Mouse (Mus musculus) right cerebral cortex, adult 18-20 months (tissue): ENCODE data around the gene Mrtfa.

Experiments
- DNase-seq: peaks from one replicate; pipeline ENCODE4 v3.0.0; 2022; ENCODE audit warnings: mixed read lengths

Gene Mrtfa

GRCm38 (mm10) chr15:81195447-81195846, 4.9 kb upstream of the Mrtfa start:
- DNase-seq, result no peak

- DNase-seq, result no peak
These were observed 4.2 kb upstream of the Mrtfa start for GRCm38 (mm10) chr15:81194791-81195190.

- no peak for DNase-seq
These were observed 2.3 kb upstream of the Mrtfa start for GRCm38 (mm10) chr15:81192858-81193257.

DNA sequence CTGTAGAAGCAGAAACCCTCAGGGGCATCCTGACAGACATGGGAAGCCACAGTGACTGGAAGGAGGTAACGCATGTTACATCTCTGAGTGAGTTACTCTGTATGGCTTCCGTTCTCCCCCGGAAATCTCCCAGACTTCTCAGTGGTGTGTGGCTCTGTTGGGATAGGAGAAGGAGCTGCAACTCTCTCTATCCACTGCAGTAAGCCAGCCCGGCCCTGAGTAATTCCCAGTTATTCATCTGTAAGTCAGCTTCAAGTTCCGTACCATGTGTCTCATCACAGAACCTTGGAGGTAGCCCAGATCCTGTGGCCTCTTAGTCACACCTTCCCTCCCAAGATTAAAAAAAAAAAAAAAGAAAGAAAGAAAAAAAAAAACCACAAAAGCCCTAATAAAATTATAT, 1.8 kb upstream of the Mrtfa start:
- no peak for DNase-seq

DNA sequence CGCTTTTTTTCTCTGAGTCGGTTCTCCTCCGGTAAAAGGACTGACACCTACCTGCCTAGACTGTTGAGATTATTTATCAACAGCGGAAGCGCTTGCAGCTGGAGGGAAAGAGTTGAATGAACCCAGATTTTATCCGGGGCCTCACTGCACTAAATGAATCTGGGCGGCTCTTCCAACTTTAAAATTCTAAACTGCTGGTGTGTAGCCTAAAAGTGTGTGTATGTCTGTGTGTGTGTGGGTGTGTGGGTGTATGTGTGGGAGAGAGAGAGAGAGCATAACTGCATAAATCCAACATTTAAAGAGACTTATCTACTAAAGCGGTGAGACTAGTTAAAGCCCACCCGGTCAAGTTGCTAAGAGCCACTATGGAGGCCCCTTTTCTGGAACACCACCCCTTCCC, 746 bp upstream of the Mrtfa start:
- peak; percentile 26 for DNase-seq

- DNase-seq, result no peak
These were observed 437 bp downstream of the Mrtfa start for GRCm38 (mm10) chr15:81190011-81190629.

- no peak for DNase-seq
These were observed 1.5 kb downstream of the Mrtfa start for GRCm38 (mm10) chr15:81189061-81189460.

- no peak for DNase-seq
These were observed 5.6 kb downstream of the Mrtfa start for GRCm38 (mm10) chr15:81184913-81185312.

DNA sequence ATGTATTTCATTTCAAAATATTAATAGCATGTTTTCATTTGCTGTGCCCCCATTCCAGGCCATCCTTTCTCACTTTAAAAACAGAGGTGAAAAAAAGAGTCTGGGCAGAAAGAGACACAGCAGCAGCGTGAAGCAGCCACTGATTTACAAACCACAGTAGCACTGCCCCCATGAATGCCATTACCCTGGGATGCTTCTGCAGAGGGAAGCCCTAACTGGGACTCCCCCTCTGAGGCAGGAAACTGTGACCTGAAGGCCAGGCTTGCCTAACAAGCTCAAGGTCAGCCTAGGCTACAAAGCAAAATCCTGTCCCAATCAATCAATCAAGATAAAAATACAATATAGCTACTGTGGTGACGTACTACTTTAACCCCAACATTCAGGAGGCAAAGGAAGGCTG, 9.3 kb downstream of the Mrtfa start:
- DNase-seq, result no peak

- DNase-seq, result no peak
These were observed 11.0 kb downstream of the Mrtfa start for GRCm38 (mm10) chr15:81179523-81179922.

GRCm38 (mm10) chr15:81178703-81179102, 11.9 kb downstream of the Mrtfa start:
- DNase-seq, result no peak

GRCm38 (mm10) chr15:81177860-81178259, 12.7 kb downstream of the Mrtfa start:
- peak; percentile 39 for DNase-seq

- no peak for DNase-seq
These were observed 14.9 kb downstream of the Mrtfa start for GRCm38 (mm10) chr15:81175633-81176032.

GRCm38 (mm10) chr15:81172259-81172658, 18.3 kb downstream of the Mrtfa start:
- DNase-seq, result no peak

DNA sequence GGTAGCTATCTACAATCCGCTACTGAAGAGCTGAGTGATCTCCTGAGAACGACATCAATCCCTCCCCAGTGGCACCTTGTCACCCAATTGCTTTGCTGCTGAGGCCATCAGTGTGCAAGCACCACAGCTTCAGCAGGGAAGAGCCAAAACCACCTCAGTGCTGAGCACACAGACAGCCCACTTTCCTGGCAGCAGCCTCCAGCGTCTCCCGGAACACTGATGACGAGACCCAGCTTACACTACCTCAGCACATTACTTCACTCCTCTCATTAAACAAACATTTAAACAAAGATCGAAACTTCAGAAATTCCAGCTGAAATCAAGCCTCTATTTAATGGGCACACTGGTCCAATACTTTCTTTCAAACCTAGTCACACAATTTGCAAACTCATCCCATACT, 21.8 kb downstream of the Mrtfa start:
- peak; percentile 16 for DNase-seq

- no peak for DNase-seq
These were observed 22.7 kb downstream of the Mrtfa start for GRCm38 (mm10) chr15:81167831-81168230.

GRCm38 (mm10) chr15:81166291-81166690, 24.3 kb downstream of the Mrtfa start:
- no peak for DNase-seq

DNA sequence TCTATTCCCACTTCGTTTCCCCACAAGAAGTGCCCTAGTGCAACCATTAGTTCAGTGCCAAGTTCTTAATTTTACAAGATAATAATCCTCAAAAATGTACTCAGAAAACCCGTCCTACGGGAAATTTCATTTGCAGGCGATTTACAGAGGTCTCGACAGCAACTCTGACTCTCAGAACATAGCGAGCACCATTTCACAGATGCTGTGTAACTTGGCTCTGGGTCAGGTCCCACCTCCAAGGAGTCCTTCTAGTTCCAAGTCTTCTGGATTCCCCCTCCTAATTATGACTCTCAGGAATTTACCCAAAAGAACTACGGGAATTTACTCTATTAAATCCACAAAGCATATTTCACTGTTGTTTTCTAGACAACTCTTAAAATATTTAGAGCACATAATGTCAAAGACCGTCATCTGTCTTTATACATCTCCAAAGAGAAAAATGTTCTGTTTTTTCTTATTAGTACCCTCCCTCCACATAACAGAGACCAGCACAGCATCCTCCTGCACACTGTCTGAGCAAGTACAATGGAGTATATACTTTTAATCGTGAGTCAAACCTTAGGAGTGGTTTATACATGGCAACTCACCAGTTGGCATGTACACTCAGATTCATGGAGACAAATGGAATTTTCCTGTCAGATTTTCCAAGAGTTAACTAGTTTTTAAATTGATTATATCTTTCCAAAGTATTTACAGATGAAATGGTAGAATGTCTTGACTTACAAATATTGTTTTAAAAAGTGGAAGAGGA, 25.8 kb downstream of the Mrtfa start:
- DNase-seq, result no peak

- DNase-seq, result no peak
These were observed 29.0 kb downstream of the Mrtfa start for GRCm38 (mm10) chr15:81161571-81161970.

GRCm38 (mm10) chr15:81160677-81161076, 29.9 kb downstream of the Mrtfa start:
- DNase-seq, result no peak

DNA sequence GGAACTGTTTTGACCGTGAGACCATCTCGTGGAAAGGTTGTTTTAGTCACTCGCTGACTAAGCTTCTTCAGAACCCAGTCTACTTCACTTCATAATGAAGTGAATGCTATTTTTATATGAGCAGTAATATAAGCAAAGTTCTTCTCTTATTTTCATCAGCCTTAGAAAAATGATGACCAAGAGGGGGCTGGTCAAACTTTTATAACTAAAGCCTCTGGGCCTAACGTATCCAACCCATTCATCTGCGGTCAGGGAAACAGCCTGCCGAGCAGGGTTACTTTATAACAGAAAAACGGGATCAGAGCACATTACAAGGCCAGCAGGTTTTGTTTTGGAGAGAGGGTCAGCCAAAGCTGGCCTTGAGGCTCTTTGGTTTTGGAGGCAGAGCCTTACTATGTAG, 31.3 kb downstream of the Mrtfa start:
- no peak for DNase-seq

DNA sequence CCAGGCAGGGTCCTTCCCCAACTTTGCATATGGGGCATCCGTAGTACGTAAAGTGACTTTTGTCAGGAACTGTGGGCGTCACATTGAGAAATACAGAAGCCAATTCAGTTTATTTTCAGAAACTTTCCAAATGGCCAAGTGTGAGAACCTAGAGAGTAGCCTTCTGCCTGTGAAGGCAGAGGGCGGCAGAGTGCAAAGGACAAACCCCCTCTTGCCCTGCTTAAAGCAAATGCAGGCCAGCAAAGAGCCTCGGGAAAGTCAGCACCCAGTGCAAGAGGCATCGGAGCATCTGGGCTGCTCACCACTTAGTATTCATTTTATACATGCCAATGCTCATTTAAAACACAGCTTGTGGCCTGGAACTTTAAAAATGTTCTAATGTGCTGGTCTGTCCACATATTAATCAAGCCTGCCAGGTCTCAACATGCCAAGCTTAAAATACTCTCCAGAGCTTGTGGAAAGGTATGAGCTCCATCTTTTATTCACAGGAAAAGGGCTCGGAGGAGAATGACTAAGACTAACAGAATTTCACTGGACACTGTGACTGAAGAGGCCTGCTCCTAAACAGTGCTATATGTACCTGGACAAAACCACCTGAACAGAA, 31.9 kb downstream of the Mrtfa start:
- DNase-seq, result no peak

DNA sequence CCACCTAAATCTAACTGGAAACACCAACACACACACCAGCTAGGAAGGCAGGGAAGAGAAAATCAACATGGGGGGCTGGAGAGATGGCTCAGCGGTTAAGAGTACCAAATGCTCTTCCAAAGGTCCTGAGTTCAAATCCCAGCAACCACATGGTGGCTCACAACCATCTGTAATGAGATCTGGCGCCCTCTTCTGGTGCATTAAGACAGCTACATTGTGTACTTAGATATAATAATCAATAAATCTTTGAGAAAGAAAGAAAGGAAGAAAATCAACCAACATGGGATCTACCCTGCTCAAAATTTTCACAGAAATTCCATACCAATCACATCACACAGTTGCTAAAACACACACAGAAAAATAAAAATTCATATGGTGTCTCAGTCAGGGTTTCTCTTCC, 34.1 kb downstream of the Mrtfa start:
- DNase-seq, result no peak

GRCm38 (mm10) chr15:81155845-81156244, 34.7 kb downstream of the Mrtfa start:
- DNase-seq, result no peak
